Mouse (Mus musculus) spleen, adult 2 months (tissue): ENCODE data around the gene Tmem121.

Experiments used
- CTCF ChIP-seq: fragments of 200-500 bp; IDR thresholded peaks from 2 replicates; pipeline ENCODE4 v1.5.1; 2011; ENCODE audit warnings: mild to moderate bottlenecking, inconsistent platforms; ENCODE audit not compliant: insufficient read depth, insufficient read length, insufficient replicate concordance; ENCODE audit errors: extremely low read depth
- POLR2A ChIP-seq: fragments of 200-500 bp; IDR thresholded peaks from 2 replicates; pipeline ENCODE4 v1.6.1; 2011; ENCODE audit warnings: low read depth, low read length, inconsistent platforms

DNA sequence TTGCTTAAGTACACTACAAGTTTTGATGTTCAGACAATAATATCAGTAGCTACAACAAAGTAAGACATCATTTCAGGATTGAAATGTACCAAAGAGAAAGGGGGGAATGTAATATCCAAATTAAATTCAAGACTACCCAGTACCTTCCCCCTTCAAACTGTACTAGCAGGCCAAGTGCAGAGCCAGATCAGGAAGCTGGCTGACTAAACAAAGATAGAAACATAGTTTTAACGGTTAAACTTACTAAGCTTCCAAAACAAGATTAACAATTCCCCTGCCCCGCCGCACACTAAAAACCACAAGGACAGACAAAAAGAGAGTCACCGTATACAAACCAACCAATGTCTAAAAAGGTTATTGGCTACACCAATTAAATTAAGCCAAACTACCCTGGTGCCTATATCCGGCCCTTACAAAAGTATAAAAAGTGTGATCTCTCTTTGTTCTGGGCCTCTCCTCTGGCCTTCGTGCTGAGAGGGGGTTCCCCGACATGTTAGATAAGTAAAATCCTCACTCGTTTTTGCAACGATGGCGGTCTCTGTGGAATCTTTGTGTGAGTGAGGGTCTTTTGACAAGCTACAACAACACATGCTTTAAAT, 26.7 kb downstream of the Tmem121 start:
- no peak for TF ChIP-seq CTCF
- no peak for TF ChIP-seq POLR2A
